Mouse (Mus musculus) retina, postnatal 1 day (tissue): ENCODE data around the gene Gemin4.
"Not testable (repeated sequence)": the region's sequence is repeated elsewhere in the genome, so short reads cannot be mapped to it uniquely, and the experiment has no call there.

Experiments used
- DNase-seq: peaks from one replicate; pipeline ENCODE4 v3.0.0-alpha.2; 2012

Gene Gemin4

GRCm38 (mm10) chr11:76216049-76216540 lies 1.4 kb downstream of the Gemin4 start:
- no peak for DNase-seq

GRCm38 (mm10) chr11:76215011-76215410 lies 2.5 kb downstream of the Gemin4 start:
- no peak for DNase-seq

- no peak for DNase-seq
Observed at GRCm38 (mm10) chr11:76213841-76214240, 3.6 kb downstream of the Gemin4 start.

DNA sequence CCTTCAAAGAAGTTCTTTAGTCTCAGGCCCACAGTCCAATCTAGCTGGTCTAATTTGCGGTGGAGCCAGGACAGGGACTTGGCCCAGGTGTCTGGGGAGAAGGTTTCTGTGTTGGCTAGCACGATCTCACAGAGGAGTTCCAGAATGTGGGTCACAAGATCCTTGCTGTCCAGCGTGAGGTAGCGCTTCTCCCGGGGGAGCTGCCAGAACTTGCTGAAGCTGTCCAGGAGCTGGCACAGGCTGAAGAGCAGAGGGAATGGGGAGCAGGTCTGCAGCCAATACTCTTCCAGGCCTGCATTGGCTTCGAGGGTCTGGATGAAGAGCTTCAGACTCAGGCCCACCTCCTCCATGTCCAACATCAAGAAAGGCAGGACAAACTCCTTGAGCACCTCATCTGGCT lies 5.9 kb downstream of the Gemin4 start:
- not testable (repeated sequence) for DNase-seq

- DNase-seq: no peak
Observed at GRCm38 (mm10) chr11:76210228-76210985, 7.1 kb downstream of the Gemin4 start.

- DNase-seq: no peak
Observed at GRCm38 (mm10) chr11:76206793-76207192, 10.7 kb downstream of the Gemin4 start.

DNA sequence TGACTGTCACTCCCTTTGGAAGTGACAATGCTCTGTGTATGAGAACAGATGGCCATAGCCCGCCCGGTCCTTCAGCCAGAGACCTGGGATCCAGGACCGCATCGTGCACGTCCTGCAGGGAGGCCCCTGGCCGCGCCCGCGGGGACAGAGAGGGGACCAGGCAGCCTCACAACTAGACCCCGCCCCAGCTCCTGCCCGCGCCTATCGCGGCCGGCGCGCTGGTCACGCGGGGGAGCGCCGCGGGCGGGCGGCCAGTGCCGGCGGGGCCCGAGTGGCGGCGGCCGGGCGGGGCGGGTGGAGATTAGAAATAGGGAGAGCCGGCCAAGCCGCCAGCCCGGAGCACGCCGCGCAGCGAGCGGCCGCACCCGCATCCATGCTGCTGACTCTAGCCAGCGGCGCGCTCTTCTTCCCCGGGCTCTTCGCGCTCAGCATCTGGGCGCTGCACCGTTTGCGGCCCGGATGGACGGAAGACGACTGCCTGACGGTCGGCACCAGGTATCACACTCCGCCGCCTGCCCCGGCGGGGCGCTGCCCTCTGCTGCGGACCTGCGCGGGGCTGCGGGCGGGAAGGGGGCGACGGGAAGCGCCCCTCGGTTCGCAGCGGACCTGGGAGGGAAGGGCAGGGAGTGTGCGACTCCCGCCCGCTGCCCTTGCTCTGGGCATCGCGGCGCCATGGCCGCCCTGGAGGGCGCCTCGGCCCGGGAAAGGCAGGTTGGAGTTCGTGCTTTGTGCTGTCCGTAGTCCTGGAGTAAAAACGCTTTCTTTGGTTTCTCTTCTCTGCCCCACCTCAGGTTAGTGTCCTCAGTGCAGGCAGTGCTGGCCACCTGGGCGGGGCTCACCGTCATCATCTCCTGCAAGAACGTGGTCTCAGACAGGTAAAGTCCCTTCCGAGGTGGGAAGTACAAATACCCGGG lies 15.4 kb downstream of the Gemin4 start:
- DNase-seq: peak; percentile 91

GRCm38 (mm10) chr11:76196977-76197469 lies 20.4 kb downstream of the Gemin4 start:
- no peak for DNase-seq

DNA sequence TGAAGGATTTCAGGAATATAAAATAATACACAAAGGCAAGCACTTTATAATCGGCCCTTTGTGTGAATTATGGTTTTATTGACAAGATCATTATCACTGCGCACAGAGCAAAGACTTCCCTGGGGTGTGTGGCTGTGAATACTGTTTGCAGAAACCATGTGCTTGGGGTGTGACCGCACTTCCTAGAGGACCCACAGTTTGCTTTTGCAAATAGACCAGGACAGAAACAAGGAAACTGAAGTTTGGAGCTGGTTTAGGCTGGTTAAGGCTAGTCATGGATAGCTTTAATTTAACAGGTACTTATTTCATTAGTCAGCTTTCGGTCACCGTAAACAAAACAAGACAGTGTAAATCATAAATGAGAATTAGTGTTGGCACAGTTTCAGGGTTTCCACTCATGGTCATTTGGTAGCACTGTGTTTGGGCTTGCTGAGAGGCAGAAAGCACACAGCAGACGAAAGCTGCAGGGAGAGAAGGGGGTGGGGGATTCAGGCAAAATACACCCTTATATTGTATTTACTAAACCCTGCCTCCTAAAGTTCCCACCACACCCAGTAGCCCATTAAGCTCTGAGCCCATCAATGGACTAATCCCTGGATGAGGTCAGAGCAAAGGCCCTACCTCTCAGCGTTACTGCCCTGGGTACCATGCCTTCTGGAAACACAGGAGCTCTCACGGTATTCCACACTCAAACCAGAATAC lies 21.0 kb downstream of the Gemin4 start:
- no peak for DNase-seq

DNA sequence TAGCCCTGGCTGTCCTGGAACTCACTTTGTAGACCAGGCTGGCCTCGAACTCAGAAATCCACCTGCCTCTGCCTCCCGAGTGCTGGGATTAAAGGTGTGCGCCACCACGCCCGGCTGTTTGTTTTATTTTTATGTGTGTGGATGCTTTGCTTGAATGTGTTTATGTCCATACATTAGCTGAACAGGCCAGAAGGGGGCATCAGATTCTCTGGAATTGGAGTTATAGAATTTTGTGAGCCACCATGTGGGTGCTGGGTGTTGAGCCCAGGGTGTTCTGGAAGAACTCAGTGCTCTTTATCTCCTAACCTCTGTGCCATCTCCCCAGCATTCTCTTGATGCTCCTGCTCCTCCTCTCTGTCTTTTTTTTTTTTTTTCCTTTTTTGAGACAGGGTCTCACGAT lies 30.6 kb downstream of the Gemin4 start:
- DNase-seq: no peak

DNA sequence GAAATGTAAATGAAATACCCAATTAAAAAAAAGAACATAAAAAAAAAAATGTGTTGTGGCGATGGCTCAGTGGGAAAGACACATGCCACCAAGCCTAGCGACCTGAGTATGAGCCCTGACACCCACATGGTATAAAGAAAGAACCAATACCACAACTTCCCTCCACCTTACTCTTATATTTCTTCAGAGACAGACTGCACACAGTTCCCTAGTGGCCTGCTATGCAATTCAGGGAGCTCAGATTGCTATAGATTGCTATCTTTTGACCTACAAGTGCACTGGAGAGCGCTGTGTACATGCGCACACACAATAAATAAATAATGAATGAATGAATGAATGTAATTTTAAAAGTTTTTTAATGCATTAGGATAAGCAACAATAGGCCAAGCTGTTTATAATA lies 33.7 kb downstream of the Gemin4 start:
- no peak for DNase-seq

DNA sequence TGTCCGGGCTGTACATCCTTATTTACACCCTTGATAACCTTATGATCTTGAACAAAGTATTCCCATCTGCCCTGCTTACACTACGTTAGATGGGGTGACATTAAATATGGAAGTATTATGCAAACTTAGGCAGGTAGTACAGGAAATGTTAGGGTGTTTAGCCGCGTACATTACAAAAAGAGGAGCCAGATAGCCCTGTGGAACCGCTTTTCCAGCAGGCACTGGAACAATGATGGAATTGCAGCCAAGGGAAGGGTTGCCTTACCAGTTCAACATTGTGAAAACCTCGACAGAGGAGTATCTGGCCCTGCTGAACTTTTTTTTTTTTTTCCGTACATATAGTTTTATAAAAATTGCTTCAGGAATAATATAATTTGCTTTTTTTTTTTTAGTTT lies 37.3 kb downstream of the Gemin4 start:
- no peak for DNase-seq

- peak; percentile 94 for DNase-seq
Observed at GRCm38 (mm10) chr11:76179495-76180145, 37.8 kb downstream of the Gemin4 start, which contains the start of the genes Vps53 and Fam57a. Gene Vps53, minus strand, starts transcription at chr11:76179647. Gene Fam57a, plus strand, starts transcription at chr11:76179671.

GRCm38 (mm10) chr11:76178726-76179494 lies 38.6 kb downstream of the Gemin4 start:
- DNase-seq: peak; percentile 72

- DNase-seq: peak; percentile 61
Observed at GRCm38 (mm10) chr11:76170207-76170606, 47.3 kb downstream of the Gemin4 start.

GRCm38 (mm10) chr11:76168976-76169375 lies 48.5 kb downstream of the Gemin4 start:
- no peak for DNase-seq

- DNase-seq: peak; percentile 78
Observed at GRCm38 (mm10) chr11:76167079-76167765, 50.2 kb downstream of the Gemin4 start.

DNA sequence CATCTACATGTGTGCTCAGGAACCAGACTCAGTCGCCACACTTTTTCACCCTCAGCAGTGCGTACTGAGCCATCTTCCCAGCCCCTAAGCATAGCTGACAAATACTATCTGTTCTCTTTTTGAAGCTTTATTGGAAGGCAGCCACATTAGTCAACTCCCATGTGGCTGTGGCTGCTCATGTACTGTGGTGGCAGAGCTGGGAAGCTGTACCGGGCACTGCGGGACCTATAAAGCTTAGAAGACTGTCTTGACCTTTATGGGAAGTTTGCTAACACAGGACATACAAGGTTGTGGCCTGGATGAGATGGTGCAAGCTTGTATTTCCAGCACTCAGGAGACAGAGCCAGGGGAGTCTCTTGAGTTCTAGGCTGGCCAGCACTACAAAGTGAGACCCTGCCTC lies 50.8 kb downstream of the Gemin4 start:
- DNase-seq: no peak
